ENCODE assay signal across 8 mouse cellular contexts in genomic region chr15:9070353-9070752, GRCm38 (mm10). TPM values are rescaled to one million over a fixed set of nuclear protein-coding genes. Genes with fewer than 3 reads are reported as not detected.
A peak's percentile ranks its signal among the peaks of the same experiment; 100 is the strongest.
DNase-seq lines count a peak whose midpoint lies in the region; ATAC-seq and TF ChIP-seq lines count a peak whose summit lies in the region.

No protein-coding gene starts in this region.

- H3K27ac ChIP-seq in forebrain, embryonic 11.5 days (ENCODE audit: low read depth, low read length) = peak overlapping the region; percentile 87
- peak overlapping the region; percentile 95 for H3K27ac ChIP-seq in liver, embryonic 14.5 days

- ATAC-seq in forebrain, embryonic 11.5 days (replicated peaks; ENCODE audit: low FRiP score) = no peak; the same call in 1 of the 2 replicates
- peak; percentile 22 for ATAC-seq in liver, embryonic 14.5 days (ENCODE audit: insufficient read depth)
- ATAC-seq in activated CD4-positive, CD25-positive, alpha-beta regulatory T cell, adult 4 months = no peak
- ATAC-seq in frontal cortex, adult (ENCODE audit: low TSS enrichment) = no peak

- TF ChIP-seq CTCF in C2C12 (IDR thresholded peaks at IDR 0.05; ENCODE audit: control insufficient read depth, insufficient read depth, insufficient read length) = no peak
- TF ChIP-seq CTCF in liver, embryonic 14.5 days (IDR thresholded peaks at IDR 0.05; ENCODE audit: low read depth) = no peak

- H3K9ac ChIP-seq in forebrain, embryonic 11.5 days (ENCODE audit: low read length) = peak overlapping the region; percentile 75
- H3K9ac ChIP-seq in liver, embryonic 14.5 days (replicated peaks) = peak overlapping the region; percentile 96

- H3K4me3 ChIP-seq in C2C12 (ENCODE audit: insufficient read depth, poor library complexity, severe bottlenecking) = peak overlapping the region; percentile 40
- peak overlapping the region; percentile 85 for H3K4me3 ChIP-seq in forebrain, embryonic 11.5 days (ENCODE audit: low read depth, low read length)
- peak overlapping the region; percentile 83 to 90 for H3K4me3 ChIP-seq in liver, embryonic 14.5 days (ENCODE audit: insufficient read depth in 1 of 2, low read depth in 2 of 2, low read length in 2 of 2)

- H3K79me2 ChIP-seq in C2C12 (ENCODE audit: control insufficient read depth, insufficient read depth) = peaks cover 37% of the 10 kb centered on the region

- H3K79me3 ChIP-seq in C2C12 (ENCODE audit: low read depth) = peaks cover 7% of the 10 kb centered on the region

- H3K27me3 ChIP-seq in C2C12 (ENCODE audit: control insufficient read depth, insufficient read depth, insufficient read length) = no peaks in the 10 kb centered on the region
- no peaks in the 10 kb centered on the region for H3K27me3 ChIP-seq in forebrain, embryonic 11.5 days (ENCODE audit: control insufficient read depth, insufficient read depth, low read length)
- H3K27me3 ChIP-seq in liver, embryonic 14.5 days (ENCODE audit: control insufficient read depth, insufficient read depth, low read length) = no peaks in the 10 kb centered on the region

- DNase-seq in embryo, embryonic 10 days (ENCODE audit: low spot score) = peak; percentile 48
- no peak for DNase-seq in embryo, embryonic 9.5 days (ENCODE audit: extremely low spot score)
- DNase-seq in forebrain, embryonic 11.5 days (ENCODE audit: low spot score) = no peak
- DNase-seq in liver, embryonic 14.5 days (ENCODE audit: low read depth in 3 of 3, low spot score in 3 of 3) = no peak
- no peak for DNase-seq in urinary bladder, postnatal 25 days (ENCODE audit: low spot score)

- WGBS in forebrain, embryonic 11.5 days = 2% methylated on average over 3 of the region's 3 CpGs
- 3% methylated on average over 3 of the region's 3 CpGs for WGBS in liver, embryonic 14.5 days (ENCODE audit: insufficient replicate concordance)

- no peak for TF ChIP-seq EP300 in liver, embryonic 14.5 days (IDR thresholded peaks at IDR 0.05; ENCODE audit: low read depth)

- peaks cover 4% of the 10 kb centered on the region; the same call in 1 of the 2 replicates for H3K4me1 ChIP-seq in forebrain, embryonic 11.5 days (replicated peaks; ENCODE audit: control insufficient read depth, insufficient read depth, low read length)
- peaks cover 10 to 28% of the 10 kb centered on the region in 2 experiments for H3K4me1 ChIP-seq in liver, embryonic 14.5 days (replicated peaks; ENCODE audit: control insufficient read depth in 2 of 2, insufficient read depth in 2 of 2, low read length in 1 of 2)

- H3K36me3 ChIP-seq in C2C12 (ENCODE audit: control insufficient read depth, insufficient read depth) = no peaks in the 10 kb centered on the region
- H3K36me3 ChIP-seq in forebrain, embryonic 11.5 days (ENCODE audit: control insufficient read depth, insufficient read depth, low read length) = no peaks in the 10 kb centered on the region
- H3K36me3 ChIP-seq in liver, embryonic 14.5 days (replicated peaks; ENCODE audit: control insufficient read depth, insufficient read depth, low read depth) = peaks cover 8% of the 10 kb centered on the region

- H3ac ChIP-seq in C2C12 (ENCODE audit: control insufficient read depth, insufficient read length, low read depth) = peak overlapping the region; percentile 56

- no peaks in the 10 kb centered on the region for H3K9me3 ChIP-seq in forebrain, embryonic 11.5 days (ENCODE audit: control insufficient read depth, low read length)
- no peaks in the 10 kb centered on the region for H3K9me3 ChIP-seq in liver, embryonic 14.5 days (ENCODE audit: control insufficient read depth, low read length)

- H3K4me2 ChIP-seq in forebrain, embryonic 11.5 days (ENCODE audit: low read depth, low read length, severe bottlenecking) = peak overlapping the region; percentile 78
- peak overlapping the region; percentile 95 for H3K4me2 ChIP-seq in liver, embryonic 14.5 days (ENCODE audit: low read depth)

TF ChIP-seq in C2C12, 6 proteins besides CTCF, POLR2A, EP300 and RAD21:
- TF ChIP-seq MAX (IDR thresholded peaks at IDR 0.05) (no peak), FOSL1 (IDR thresholded peaks at IDR 0.05; ENCODE audit: insufficient read depth, low read length, poor library complexity, severe bottlenecking) (no peak), USF1 (IDR thresholded peaks at IDR 0.05; ENCODE audit: low read depth) (no peak), CEBPB (IDR thresholded peaks at IDR 0.05; ENCODE audit: low read depth) (no peak), MYOG (IDR thresholded peaks at IDR 0.05; ENCODE audit: control insufficient read depth, extremely low read depth, insufficient read length) (no peak), MYOD1 (IDR thresholded peaks at IDR 0.05; ENCODE audit: control insufficient read depth, insufficient read length, low read depth) (no peak)

RNA-seq across cellular contexts. Expression of gene Nadk2, which starts 0.7 kb away (rescaled TPM):
- polyA plus RNA-seq in C2C12 (2012; fragmentation: generic; extraction: Trizol) = 8.0 TPM
- 37.1 and 38.2 TPM in 2 replicates for polyA plus RNA-seq in forebrain, embryonic 11.5 days (2014; fragmentation: Nextera tagmentation; extraction: Ambion mirVana)
- polyA plus RNA-seq in liver, embryonic 14.5 days (2012; rRNA removed) = 53.8 and 96.0 TPM in 2 replicates
- 113 and 125 TPM in 2 replicates for polyA plus RNA-seq in liver, embryonic 14.5 days (2014; fragmentation: Nextera tagmentation; extraction: Ambion mirVana)
- polyA plus RNA-seq in activated CD4-positive, CD25-positive, alpha-beta regulatory T cell, adult 4 months (2017; shearing (Covaris generic)) = 1 to 10 TPM; 3.3 to 7.0 TPM
